Mouse (Mus musculus) megakaryocyte, embryonic 14.5 days (primary cell): ENCODE measurements around the gene Bri3bp.

ENCODE experiments used
- FLI1 ChIP-seq: IDR thresholded peaks from 2 replicates; pipeline ENCODE4 v1.6.1; 2012; ENCODE audit warnings: low read length, inconsistent platforms, mixed read lengths
- GATA1 ChIP-seq: IDR thresholded peaks from 3 replicates; pipeline ENCODE4 v1.6.1; 2012; ENCODE audit warnings: mixed read lengths, low read length, inconsistent platforms, borderline replicate concordance

DNA sequence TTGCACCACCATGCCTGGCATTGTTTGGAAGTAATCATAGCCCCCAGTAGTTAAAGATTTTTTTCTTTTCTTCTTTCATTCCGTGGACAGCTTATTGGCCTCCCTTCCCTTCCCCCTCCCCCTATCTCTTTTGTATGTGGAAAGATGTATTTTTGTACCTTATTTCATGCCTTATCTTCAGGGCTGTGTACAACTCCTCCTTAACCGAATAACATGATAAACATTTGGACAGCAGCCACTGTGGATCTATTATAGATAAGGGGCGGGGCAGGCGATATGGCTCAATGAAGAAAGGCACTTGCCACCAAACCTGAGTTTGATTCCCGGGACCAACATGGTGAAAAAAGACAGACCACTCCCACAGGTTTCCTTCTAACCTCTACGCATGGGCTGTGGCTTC, 16.2 kb downstream of the Bri3bp start:
- no peak for TF ChIP-seq FLI1
- no peak for TF ChIP-seq GATA1
